Mouse (Mus musculus): Measurements from ENCODE around the gene Dpyd. TPM values are rescaled to one million over a fixed set of nuclear protein-coding genes. Genes with fewer than 3 reads are reported as not detected.

The Dpyd gene
- polyA plus RNA-seq, 1 experiment = not detected

- Histone ChIP-seq H3K36me3 (replicated peaks; ENCODE audit: low read length) (no peaks in the 10 kb centered on the region), H3K4me3 (replicated peaks) (no peak overlapping the region), H3K9me3 (no peaks in the 10 kb centered on the region), H3K27me3 (replicated peaks) (no peaks in the 10 kb centered on the region), H3K4me1 (no peaks in the 10 kb centered on the region)
- TF ChIP-seq FLI1 (IDR thresholded peaks at IDR 0.05; ENCODE audit: low read length) (no peak), GATA1 (IDR thresholded peaks at IDR 0.05; ENCODE audit: borderline replicate concordance, low read length) (no peak)
These were observed 293.5 kb downstream of the Dpyd start for GRCm38 (mm10) chr3:118855411-118855810.

- H3K4me1 ChIP-seq = no peaks in the 10 kb centered on the region
- no peaks in the 10 kb centered on the region for H3K9me3 ChIP-seq
- H3K4me3 ChIP-seq (replicated peaks) = no peak overlapping the region
- no peaks in the 10 kb centered on the region for H3K27me3 ChIP-seq (replicated peaks)
- no peaks in the 10 kb centered on the region for H3K36me3 ChIP-seq (replicated peaks; ENCODE audit: low read length)
- TF ChIP-seq GATA1 (IDR thresholded peaks at IDR 0.05; ENCODE audit: borderline replicate concordance, low read length) = no peak
- no peak for TF ChIP-seq FLI1 (IDR thresholded peaks at IDR 0.05; ENCODE audit: low read length)
These were observed 307.5 kb downstream of the Dpyd start for GRCm38 (mm10) chr3:118869113-118870107.

GRCm38 (mm10) chr3:118875871-118876270 lies 313.9 kb downstream of the Dpyd start:
- TF ChIP-seq GATA1 (IDR thresholded peaks at IDR 0.05; ENCODE audit: borderline replicate concordance, low read length) (no peak), FLI1 (IDR thresholded peaks at IDR 0.05; ENCODE audit: low read length) (no peak)
- Histone ChIP-seq H3K9me3 (no peaks in the 10 kb centered on the region), H3K4me1 (no peaks in the 10 kb centered on the region), H3K27me3 (replicated peaks) (no peaks in the 10 kb centered on the region), H3K36me3 (replicated peaks; ENCODE audit: low read length) (no peaks in the 10 kb centered on the region), H3K4me3 (replicated peaks) (no peak overlapping the region)

- TF ChIP-seq GATA1 (IDR thresholded peaks at IDR 0.05; ENCODE audit: borderline replicate concordance, low read length) (no peak), FLI1 (IDR thresholded peaks at IDR 0.05; ENCODE audit: low read length) (no peak)
- Histone ChIP-seq H3K27me3 (replicated peaks) (no peaks in the 10 kb centered on the region), H3K4me1 (no peaks in the 10 kb centered on the region), H3K4me3 (replicated peaks) (no peak overlapping the region), H3K36me3 (replicated peaks; ENCODE audit: low read length) (no peaks in the 10 kb centered on the region), H3K9me3 (no peaks in the 10 kb centered on the region)
These were observed 337.1 kb downstream of the Dpyd start for GRCm38 (mm10) chr3:118899036-118899435.

GRCm38 (mm10) chr3:118991312-118991711 lies 429.4 kb downstream of the Dpyd start:
- H3K27me3 ChIP-seq (replicated peaks) = no peaks in the 10 kb centered on the region
- H3K4me3 ChIP-seq (replicated peaks) = no peak overlapping the region
- 0 out of 2 replicates have a peak, but pooled peaks cover 3% of the 10 kb centered on the region for H3K9me3 ChIP-seq
- TF ChIP-seq FLI1 (IDR thresholded peaks at IDR 0.05; ENCODE audit: low read length) (no peak), GATA1 (IDR thresholded peaks at IDR 0.05; ENCODE audit: borderline replicate concordance, low read length) (no peak)
- H3K36me3 ChIP-seq (replicated peaks; ENCODE audit: low read length) = no peaks in the 10 kb centered on the region
- H3K4me1 ChIP-seq = no peaks in the 10 kb centered on the region

GRCm38 (mm10) chr3:118991793-118992192 lies 429.9 kb downstream of the Dpyd start:
- Histone ChIP-seq H3K36me3 (replicated peaks; ENCODE audit: low read length) (no peaks in the 10 kb centered on the region), H3K4me1 (no peaks in the 10 kb centered on the region), H3K4me3 (replicated peaks) (no peak overlapping the region), H3K27me3 (replicated peaks) (no peaks in the 10 kb centered on the region), H3K9me3 (0 out of 2 replicates have a peak, but pooled peaks cover 6% of the 10 kb centered on the region)
- TF ChIP-seq GATA1 (IDR thresholded peaks at IDR 0.05; ENCODE audit: borderline replicate concordance, low read length) (no peak), FLI1 (IDR thresholded peaks at IDR 0.05; ENCODE audit: low read length) (no peak)

- H3K27me3 ChIP-seq (replicated peaks) = no peaks in the 10 kb centered on the region
- no peak overlapping the region for H3K4me3 ChIP-seq (replicated peaks)
- TF ChIP-seq GATA1 (IDR thresholded peaks at IDR 0.05; ENCODE audit: borderline replicate concordance, low read length) (no peak), FLI1 (IDR thresholded peaks at IDR 0.05; ENCODE audit: low read length) (no peak)
- H3K4me1 ChIP-seq = no peaks in the 10 kb centered on the region
- H3K9me3 ChIP-seq = no peaks in the 10 kb centered on the region
- H3K36me3 ChIP-seq (replicated peaks; ENCODE audit: low read length) = no peaks in the 10 kb centered on the region
These were observed 459.3 kb downstream of the Dpyd start for GRCm38 (mm10) chr3:119021255-119021654.

- H3K4me1 ChIP-seq = no peaks in the 10 kb centered on the region
- no peaks in the 10 kb centered on the region for H3K36me3 ChIP-seq (replicated peaks; ENCODE audit: low read length)
- no peak overlapping the region for H3K4me3 ChIP-seq (replicated peaks)
- H3K27me3 ChIP-seq (replicated peaks) = no peaks in the 10 kb centered on the region
- H3K9me3 ChIP-seq = no peaks in the 10 kb centered on the region
- TF ChIP-seq GATA1 (IDR thresholded peaks at IDR 0.05; ENCODE audit: borderline replicate concordance, low read length) = no peak
- no peak for TF ChIP-seq FLI1 (IDR thresholded peaks at IDR 0.05; ENCODE audit: low read length)
These were observed 480.7 kb downstream of the Dpyd start for GRCm38 (mm10) chr3:119042611-119043010.

GRCm38 (mm10) chr3:119056144-119056543 lies 494.2 kb downstream of the Dpyd start:
- Histone ChIP-seq H3K9me3 (0 out of 2 replicates have a peak, but pooled peaks cover 3% of the 10 kb centered on the region), H3K36me3 (replicated peaks; ENCODE audit: low read length) (no peaks in the 10 kb centered on the region), H3K4me1 (no peaks in the 10 kb centered on the region), H3K4me3 (replicated peaks) (no peak overlapping the region), H3K27me3 (replicated peaks) (no peaks in the 10 kb centered on the region)
- no peak for TF ChIP-seq GATA1 (IDR thresholded peaks at IDR 0.05; ENCODE audit: borderline replicate concordance, low read length)
- TF ChIP-seq FLI1 (IDR thresholded peaks at IDR 0.05; ENCODE audit: low read length) = no peak

GRCm38 (mm10) chr3:119063214-119063613 lies 501.3 kb downstream of the Dpyd start:
- H3K4me1 ChIP-seq = no peaks in the 10 kb centered on the region
- H3K4me3 ChIP-seq (replicated peaks) = no peak overlapping the region
- no peaks in the 10 kb centered on the region for H3K27me3 ChIP-seq (replicated peaks)
- no peaks in the 10 kb centered on the region for H3K36me3 ChIP-seq (replicated peaks; ENCODE audit: low read length)
- 0 out of 2 replicates have a peak, but pooled peaks cover 6% of the 10 kb centered on the region for H3K9me3 ChIP-seq
- TF ChIP-seq FLI1 (IDR thresholded peaks at IDR 0.05; ENCODE audit: low read length) (no peak), GATA1 (IDR thresholded peaks at IDR 0.05; ENCODE audit: borderline replicate concordance, low read length) (no peak)

All from megakaryocyte, embryonic 14.5 days (primary cell).